Mouse (Mus musculus) erythroblast, embryonic 14.5 days (primary cell): ENCODE data around the gene Ugt2a2.

Source experiments
- GATA1 ChIP-seq: IDR thresholded peaks from 2 replicates; pipeline ENCODE4 v1.6.1; 2012; ENCODE audit warnings: low read length, inconsistent platforms, mixed read lengths
- TAL1 ChIP-seq: IDR thresholded peaks from 3 replicates; pipeline ENCODE4 v1.6.1; 2012; ENCODE audit warnings: low read length, inconsistent platforms, mixed read lengths

GRCm38 (mm10) chr5:87490771-87491170 is 8.7 kb upstream of the Ugt2a2 start, which contains the start of gene Ugt2a1:
- TF ChIP-seq GATA1: no peak
- TF ChIP-seq TAL1: no peak
